In the genomic region with DNA sequence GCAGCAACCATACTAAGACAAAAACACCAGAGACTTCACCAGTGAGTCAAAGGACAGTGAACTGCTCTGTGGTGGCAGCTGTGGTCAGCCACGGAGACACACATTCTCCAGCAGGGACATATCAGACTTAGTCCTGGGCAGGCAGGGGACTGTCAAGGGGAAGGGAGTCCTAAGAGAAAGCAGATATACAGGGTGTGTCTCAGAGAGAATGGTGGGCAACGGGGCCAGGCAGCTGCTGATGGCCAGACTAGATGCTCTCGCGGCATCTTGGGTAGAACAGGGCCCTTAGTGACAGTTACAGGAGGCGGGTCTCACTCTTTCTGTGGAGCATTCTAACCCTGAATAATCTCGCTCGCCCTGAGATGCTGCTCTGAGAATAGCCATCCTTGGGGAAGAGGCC, we compare ENCODE assay signal across 24 mouse cellular contexts. TPM values are rescaled to one million over a fixed set of nuclear protein-coding genes. Genes with fewer than 3 reads are reported as not detected.
DNase-seq lines count a peak whose midpoint lies in the region; ATAC-seq and TF ChIP-seq lines count a peak whose summit lies in the region.
"Had no signal": no experiment of that assay in that cellular context is flagged by ENCODE, and none has a peak within 500 bp of the region (broad histone marks: within the 10 kb centered on the region; RNA-seq: fewer than 3 reads in every experiment).

No protein-coding gene starts in this region.

- peak overlapping the region; percentile 55 for H3K4me3 ChIP-seq in erythroblast, embryonic 14.5 days (replicated peaks)
- peak overlapping the region; percentile 28 for H3K4me3 ChIP-seq in liver, embryonic 12.5 days
- peak overlapping the region; percentile 42 for H3K4me3 ChIP-seq in liver, embryonic 16.5 days (ENCODE audit: low read depth, low read length)
- no peak overlapping the region for H3K4me3 ChIP-seq in intestine, postnatal 0 days (ENCODE audit: low read depth, low read length)
- no peak overlapping the region for H3K4me3 ChIP-seq in midbrain, embryonic 13.5 days (replicated peaks)
- H3K4me3 ChIP-seq: embryonic facial prominence, embryonic 15.5 days; forebrain, embryonic 12.5 days; gastrocnemius, adult 2 months; heart, embryonic 10.5 days; hindbrain, embryonic 13.5 days had no signal

- H3K27me3 ChIP-seq in erythroblast, embryonic 14.5 days (ENCODE audit: control insufficient read depth) = no peaks in the 10 kb centered on the region
- H3K27me3 ChIP-seq in liver, embryonic 12.5 days (replicated peaks) = 0 out of 2 replicates have a peak, but pooled peaks cover 5% of the 10 kb centered on the region
- H3K27me3 ChIP-seq in liver, embryonic 16.5 days (ENCODE audit: control insufficient read depth, insufficient read depth, low read depth, low read length) = no peaks in the 10 kb centered on the region
- H3K27me3 ChIP-seq in intestine, postnatal 0 days (replicated peaks; ENCODE audit: control insufficient read depth, insufficient read depth, low read length) = no peaks in the 10 kb centered on the region
- no peaks in the 10 kb centered on the region for H3K27me3 ChIP-seq in midbrain, embryonic 13.5 days
- H3K27me3 ChIP-seq: embryonic facial prominence, embryonic 15.5 days; forebrain, embryonic 12.5 days; hindbrain, embryonic 13.5 days; Patski had no signal

- H3K9me3 ChIP-seq in erythroblast, embryonic 14.5 days (ENCODE audit: control insufficient read depth, low read length) = no peaks in the 10 kb centered on the region
- H3K9me3 ChIP-seq in liver, embryonic 12.5 days (replicated peaks) = no peaks in the 10 kb centered on the region
- H3K9me3 ChIP-seq in liver, embryonic 16.5 days (replicated peaks; ENCODE audit: control insufficient read depth, low read length) = no peaks in the 10 kb centered on the region
- H3K9me3 ChIP-seq in intestine, postnatal 0 days (ENCODE audit: control insufficient read depth) = no peaks in the 10 kb centered on the region
- H3K9me3 ChIP-seq in midbrain, embryonic 13.5 days = no peaks in the 10 kb centered on the region
- H3K9me3 ChIP-seq: embryonic facial prominence, embryonic 15.5 days; forebrain, embryonic 12.5 days; G1E; heart, embryonic 10.5 days; hindbrain, embryonic 13.5 days had no signal

- no peak for DNase-seq in adrenal gland, postnatal 25 days
- DNase-seq: adrenal gland, postnatal 14 days; B cell, adult 2 months; cerebellum, adult 2 months; cerebellum, postnatal 10 days; embryo, embryonic 11 days; gastrocnemius, adult 2 months; gastrocnemius, postnatal 25 days; heart, postnatal 10 days had no signal

- WGBS in liver, embryonic 12.5 days (ENCODE audit: insufficient replicate concordance) = 34% methylated on average over 7 of the region's 7 CpGs
- WGBS in liver, embryonic 16.5 days (ENCODE audit: insufficient replicate concordance) = 19% methylated on average over 7 of the region's 7 CpGs
- 84% methylated on average over 7 of the region's 7 CpGs for WGBS in intestine, postnatal 0 days
- 78% methylated on average over 7 of the region's 7 CpGs for WGBS in midbrain, embryonic 13.5 days

- peak overlapping the region; percentile 31; the same call in 1 of the 2 replicates for H3K27ac ChIP-seq in liver, embryonic 12.5 days
- H3K27ac ChIP-seq in liver, embryonic 16.5 days (ENCODE audit: low read length) = peak overlapping the region; percentile 38
- no peak overlapping the region for H3K27ac ChIP-seq in intestine, postnatal 0 days (ENCODE audit: low read depth, low read length)
- H3K27ac ChIP-seq in midbrain, embryonic 13.5 days = no peak overlapping the region
- H3K27ac ChIP-seq: embryonic facial prominence, embryonic 15.5 days; forebrain, embryonic 12.5 days; gastrocnemius, adult 2 months; heart, embryonic 10.5 days; hindbrain, embryonic 13.5 days; hindbrain, postnatal 0 days had no signal

- ATAC-seq in erythroblast, adult 5-6 weeks (replicated peaks; ENCODE audit: low FRiP score, poor library complexity, severe bottlenecking) = no peak
- peak; percentile 76 for ATAC-seq in liver, embryonic 12.5 days
- ATAC-seq in liver, embryonic 16.5 days (ENCODE audit: low read depth) = peak; percentile 77
- no peak for ATAC-seq in intestine, postnatal 0 days
- ATAC-seq in midbrain, embryonic 13.5 days = no peak
- ATAC-seq: activated CD4-positive, CD25-positive, alpha-beta regulatory T cell, adult 4 months; CD4-positive, CD25-positive, alpha-beta regulatory T cell, adult 4 months; hindbrain, postnatal 0 days; Patski had no signal

- H3K4me2 ChIP-seq in liver, embryonic 12.5 days = peak overlapping the region; percentile 54
- peak overlapping the region; percentile 48 for H3K4me2 ChIP-seq in liver, embryonic 16.5 days (ENCODE audit: low read depth, low read length)
- H3K4me2 ChIP-seq in intestine, postnatal 0 days (replicated peaks; ENCODE audit: low read depth) = no peak overlapping the region
- H3K4me2 ChIP-seq in midbrain, embryonic 13.5 days (replicated peaks) = no peak overlapping the region
- H3K4me2 ChIP-seq: embryonic facial prominence, embryonic 15.5 days; forebrain, embryonic 12.5 days; hindbrain, embryonic 13.5 days had no signal

- no peak for TF ChIP-seq CTCF in intestine, postnatal 0 days (IDR thresholded peaks at IDR 0.05; ENCODE audit: low read depth)

- peaks cover 3% of the 10 kb centered on the region; the same call in 1 of the 2 replicates for H3K36me3 ChIP-seq in erythroblast, embryonic 14.5 days (ENCODE audit: control insufficient read depth)
- H3K36me3 ChIP-seq in liver, embryonic 12.5 days = no peaks in the 10 kb centered on the region
- H3K36me3 ChIP-seq in liver, embryonic 16.5 days (ENCODE audit: control insufficient read depth, insufficient read depth) = no peaks in the 10 kb centered on the region
- peaks cover 51% of the 10 kb centered on the region; the same call in 1 of the 2 replicates for H3K36me3 ChIP-seq in intestine, postnatal 0 days (ENCODE audit: control insufficient read depth, insufficient read depth)
- no peaks in the 10 kb centered on the region for H3K36me3 ChIP-seq in midbrain, embryonic 13.5 days
- H3K36me3 ChIP-seq: forebrain, embryonic 12.5 days; G1E; hindbrain, embryonic 13.5 days had no signal

- H3K4me1 ChIP-seq in erythroblast, embryonic 14.5 days (ENCODE audit: control insufficient read depth) = peaks cover 21% of the 10 kb centered on the region
- peaks cover 22% of the 10 kb centered on the region for H3K4me1 ChIP-seq in liver, embryonic 12.5 days
- peaks cover 8% of the 10 kb centered on the region for H3K4me1 ChIP-seq in liver, embryonic 16.5 days (ENCODE audit: control insufficient read depth, low read depth, low read length)
- no peaks in the 10 kb centered on the region for H3K4me1 ChIP-seq in intestine, postnatal 0 days (replicated peaks; ENCODE audit: control insufficient read depth, insufficient read depth, low read length)
- no peaks in the 10 kb centered on the region for H3K4me1 ChIP-seq in midbrain, embryonic 13.5 days (replicated peaks)
- H3K4me1 ChIP-seq: embryonic facial prominence, embryonic 15.5 days; forebrain, embryonic 12.5 days; heart, embryonic 10.5 days; hindbrain, embryonic 13.5 days had no signal

- no peak overlapping the region for H3K9ac ChIP-seq in liver, embryonic 12.5 days
- H3K9ac ChIP-seq in liver, embryonic 16.5 days (ENCODE audit: low read depth, low read length) = no peak overlapping the region
- no peak overlapping the region for H3K9ac ChIP-seq in intestine, postnatal 0 days (ENCODE audit: low read depth, low read length)
- no peak overlapping the region for H3K9ac ChIP-seq in midbrain, embryonic 13.5 days (replicated peaks)
- H3K9ac ChIP-seq: embryonic facial prominence, embryonic 15.5 days; forebrain, embryonic 12.5 days; hindbrain, embryonic 13.5 days had no signal

RNA-seq across cellular contexts. Expression of a gene that starts 34.3 kb away (rescaled TPM):
- polyA plus RNA-seq in erythroblast, embryonic 14.5 days (2012) = 0.05 and 0.09 TPM in 2 replicates
- 0.63 and 4.8 TPM in 2 replicates for total RNA-seq in erythroblast, adult 5-6 weeks (2015; ENCODE audit: low replicate concordance)
- 1.5 and 4.4 TPM in 2 replicates for total RNA-seq in erythroblast, adult 5-6 weeks (2017; ENCODE audit: low replicate concordance)
- 3.8 and 3.9 TPM in 2 replicates for polyA plus RNA-seq in liver, embryonic 12.5 days (2016; fragmentation: Nextera tagmentation; extraction: Ambion mirVana)
- 6.3 and 7.4 TPM in 2 replicates for polyA plus RNA-seq in liver, embryonic 16.5 days (2015; fragmentation: Nextera tagmentation; extraction: Ambion mirVana)
- total RNA-seq in adrenal gland, postnatal 25 days (2021) = 10.6 and 11.4 TPM in 2 replicates
- polyA plus RNA-seq in intestine, postnatal 0 days (2015; fragmentation: Nextera tagmentation; extraction: Ambion mirVana) = 42.4 and 43.5 TPM in 2 replicates
- 0.28 and 0.36 TPM in 2 replicates for polyA plus RNA-seq in midbrain, embryonic 13.5 days (2015; fragmentation: Nextera tagmentation; extraction: Ambion mirVana)
- total RNA-seq: G1E had no signal
- polyA plus RNA-seq: G1E had no signal

RNA-seq across cellular contexts. Expression of a gene that starts 53.1 kb away (rescaled TPM):
- polyA plus RNA-seq in erythroblast, embryonic 14.5 days (2012) = 3.1 and 3.9 TPM in 2 replicates
- total RNA-seq in erythroblast, adult 5-6 weeks (2015; ENCODE audit: low replicate concordance) = 11.0 and 14.8 TPM in 2 replicates
- total RNA-seq in erythroblast, adult 5-6 weeks (2017; ENCODE audit: low replicate concordance) = 11.7 and 13.9 TPM in 2 replicates
- 44.6 and 52.1 TPM in 2 replicates for polyA plus RNA-seq in liver, embryonic 12.5 days (2016; fragmentation: Nextera tagmentation; extraction: Ambion mirVana)
- polyA plus RNA-seq in liver, embryonic 16.5 days (2015; fragmentation: Nextera tagmentation; extraction: Ambion mirVana) = 37.0 and 38.0 TPM in 2 replicates
- total RNA-seq in adrenal gland, postnatal 25 days (2021) = 75.0 and 77.5 TPM in 2 replicates
- polyA plus RNA-seq in intestine, postnatal 0 days (2015; fragmentation: Nextera tagmentation; extraction: Ambion mirVana) = 82.8 and 83.5 TPM in 2 replicates
- 151 and 158 TPM in 2 replicates for polyA plus RNA-seq in midbrain, embryonic 13.5 days (2015; fragmentation: Nextera tagmentation; extraction: Ambion mirVana)

Comparison
In these comparisons a context has a peak if more than half of its experiments do, and no peak if none do; other contexts are left out.
1. H3K4me3 ChIP-seq: peak in erythroblast, embryonic 14.5 days (single experiment), liver, embryonic 12.5 days (single experiment) and liver, embryonic 16.5 days (single experiment); none in intestine, postnatal 0 days (single experiment) and midbrain, embryonic 13.5 days (single experiment).
2. ATAC-seq: peak in liver, embryonic 12.5 days (single experiment) and liver, embryonic 16.5 days (single experiment); none in erythroblast, adult 5-6 weeks (single experiment), intestine, postnatal 0 days (single experiment) and midbrain, embryonic 13.5 days (single experiment).
3. H3K27ac ChIP-seq: peak in liver, embryonic 12.5 days (single experiment) and liver, embryonic 16.5 days (single experiment); none in intestine, postnatal 0 days (single experiment) and midbrain, embryonic 13.5 days (single experiment).
4. H3K4me2 ChIP-seq: peak in liver, embryonic 12.5 days (single experiment) and liver, embryonic 16.5 days (single experiment); none in intestine, postnatal 0 days (single experiment) and midbrain, embryonic 13.5 days (single experiment).